Mouse (Mus musculus): ENCODE data around the gene Rora.

DNA sequence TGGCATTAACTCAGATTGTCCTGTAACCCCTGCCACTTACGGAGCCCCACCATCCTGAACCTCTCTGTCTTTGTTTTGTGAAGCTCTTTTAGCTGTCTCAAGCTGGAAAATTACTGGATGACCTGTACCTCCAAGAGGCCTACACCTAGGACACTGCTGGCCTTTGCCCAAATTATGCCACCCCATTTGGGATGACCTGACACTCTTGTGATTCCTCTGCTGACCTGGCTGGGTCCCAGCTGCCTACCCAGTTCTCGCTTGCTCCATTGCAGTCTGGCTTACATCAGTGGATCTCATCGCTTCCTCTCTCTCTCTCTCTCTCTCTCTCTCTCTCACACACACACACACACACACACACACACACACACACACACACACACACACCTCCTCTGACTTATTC is 596.0 kb downstream of the Rora start:
- TF ChIP-seq CTCF (IDR thresholded peaks at IDR 0.05; ENCODE audit: control insufficient read depth, insufficient read depth, low read length) (no peak), POLR2A (IDR thresholded peaks at IDR 0.05; ENCODE audit: borderline replicate concordance, control insufficient read depth, low read depth, low read length) (no peak)
